Mouse (Mus musculus): Measurements from ENCODE around the gene Cpsf3. TPM values are rescaled to one million over a fixed set of nuclear protein-coding genes. Genes with fewer than 3 reads are reported as not detected.

Gene Cpsf3
- total RNA-seq, 2 experiments from 2014 or later = 94.2 to 156 TPM

GRCm38 (mm10) chr12:21288716-21289395, 3.7 kb downstream of the Cpsf3 start:
- ATAC-seq (replicated peaks; ENCODE audit: poor library complexity) = no peak

DNA sequence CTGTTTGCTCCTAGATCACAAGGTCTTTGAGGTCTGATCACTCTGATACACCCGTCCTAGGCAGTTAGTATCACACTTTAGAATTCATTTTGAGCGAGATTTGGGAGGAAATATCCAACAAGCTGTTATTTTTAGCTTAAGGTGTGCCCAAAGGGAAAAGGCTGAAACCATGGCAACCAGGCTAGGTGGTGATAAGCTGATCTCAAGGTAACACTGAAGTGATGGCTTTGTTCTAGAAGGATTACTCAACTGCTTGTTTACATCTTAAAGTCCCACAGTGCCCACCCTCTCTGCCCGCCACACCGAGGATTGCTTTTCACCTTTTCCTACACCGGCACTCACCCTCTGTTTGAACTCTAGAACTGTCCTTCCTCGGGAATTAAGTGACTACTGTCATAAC, 4.5 kb downstream of the Cpsf3 start:
- ATAC-seq (replicated peaks; ENCODE audit: poor library complexity) = no peak

- ATAC-seq (replicated peaks; ENCODE audit: poor library complexity) = no peak
Observed at GRCm38 (mm10) chr12:21298856-21299255, 13.7 kb downstream of the Cpsf3 start.

GRCm38 (mm10) chr12:21301324-21301723, 16.1 kb downstream of the Cpsf3 start:
- no peak for ATAC-seq (replicated peaks; ENCODE audit: poor library complexity)

GRCm38 (mm10) chr12:21301932-21302331, 16.7 kb downstream of the Cpsf3 start:
- ATAC-seq (replicated peaks; ENCODE audit: poor library complexity) = no peak

GRCm38 (mm10) chr12:21302361-21302783, 17.2 kb downstream of the Cpsf3 start:
- peak; percentile 85 for ATAC-seq (replicated peaks; ENCODE audit: poor library complexity)

GRCm38 (mm10) chr12:21305741-21306140, 20.6 kb downstream of the Cpsf3 start:
- ATAC-seq (replicated peaks; ENCODE audit: poor library complexity) = no peak

- no peak for ATAC-seq (replicated peaks; ENCODE audit: poor library complexity)
Observed at GRCm38 (mm10) chr12:21306721-21307120, 21.5 kb downstream of the Cpsf3 start.

GRCm38 (mm10) chr12:21312201-21312600, 27.0 kb downstream of the Cpsf3 start:
- ATAC-seq (replicated peaks; ENCODE audit: poor library complexity) = no peak

- peak; percentile 91 for ATAC-seq (replicated peaks; ENCODE audit: poor library complexity)
Observed at GRCm38 (mm10) chr12:21315923-21316868, 31.0 kb downstream of the Cpsf3 start, which contains the start of gene Iah1. Iah1 (plus strand) TSS chr12:21316389.

GRCm38 (mm10) chr12:21316869-21317265, 31.7 kb downstream of the Cpsf3 start:
- no peak for ATAC-seq (replicated peaks; ENCODE audit: poor library complexity)

DNA sequence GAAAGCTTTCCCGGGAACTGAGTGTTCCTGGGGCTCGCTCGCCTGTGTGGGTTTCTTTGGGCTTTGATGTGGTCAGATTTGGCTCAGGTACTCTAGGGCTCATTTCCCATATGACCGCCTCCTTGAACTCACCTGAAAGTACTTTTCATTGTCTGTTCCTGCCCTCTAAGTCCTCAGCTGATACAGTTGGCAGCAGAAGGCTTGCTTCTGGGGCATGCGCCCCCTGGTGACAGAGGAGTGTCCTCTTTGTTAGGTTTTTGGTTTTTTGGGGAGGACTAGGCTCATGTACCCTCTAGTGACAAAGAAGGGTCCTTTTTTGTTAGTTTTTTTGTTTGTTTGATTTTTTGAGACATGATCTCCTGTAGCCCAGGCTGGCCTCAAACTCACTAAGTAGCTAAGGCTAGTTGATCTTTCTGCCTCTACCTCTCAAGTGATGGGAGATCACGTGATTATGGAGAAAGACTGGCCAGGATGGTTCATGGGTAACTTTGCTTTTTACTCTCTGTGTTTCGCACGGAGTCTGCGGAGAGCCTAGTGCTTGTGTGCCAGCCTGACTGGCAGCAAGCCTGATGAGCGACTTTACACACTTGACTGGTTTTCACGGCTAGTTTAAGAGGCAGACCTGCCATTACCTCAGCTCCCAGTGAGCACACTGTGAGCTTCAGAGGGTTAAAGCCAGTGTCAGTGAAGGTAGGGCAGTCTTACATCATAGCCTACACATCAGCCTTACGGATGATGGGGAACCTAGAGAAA, 33.1 kb downstream of the Cpsf3 start:
- ATAC-seq (replicated peaks; ENCODE audit: poor library complexity) = peak; percentile 73

DNA sequence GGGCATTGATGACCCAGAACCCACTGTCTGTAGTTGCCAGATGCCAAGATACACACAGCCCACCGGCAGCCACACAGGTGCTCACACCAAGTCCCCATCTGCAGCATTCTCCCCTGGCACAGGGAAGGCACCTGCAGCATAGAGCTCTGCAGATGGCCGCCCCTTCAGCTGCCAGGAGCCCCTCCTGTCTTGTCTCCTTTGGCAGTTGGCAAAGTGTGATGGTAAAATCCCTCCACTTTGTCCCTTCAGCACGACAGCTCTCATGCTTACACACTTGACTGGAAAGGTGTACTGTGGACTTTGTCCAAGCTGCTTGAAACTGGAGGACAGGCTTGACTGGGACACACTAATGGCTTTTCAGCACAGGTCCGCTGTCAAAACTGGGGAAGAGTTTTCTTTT, 35.1 kb downstream of the Cpsf3 start:
- no peak for ATAC-seq (replicated peaks; ENCODE audit: poor library complexity)

DNA sequence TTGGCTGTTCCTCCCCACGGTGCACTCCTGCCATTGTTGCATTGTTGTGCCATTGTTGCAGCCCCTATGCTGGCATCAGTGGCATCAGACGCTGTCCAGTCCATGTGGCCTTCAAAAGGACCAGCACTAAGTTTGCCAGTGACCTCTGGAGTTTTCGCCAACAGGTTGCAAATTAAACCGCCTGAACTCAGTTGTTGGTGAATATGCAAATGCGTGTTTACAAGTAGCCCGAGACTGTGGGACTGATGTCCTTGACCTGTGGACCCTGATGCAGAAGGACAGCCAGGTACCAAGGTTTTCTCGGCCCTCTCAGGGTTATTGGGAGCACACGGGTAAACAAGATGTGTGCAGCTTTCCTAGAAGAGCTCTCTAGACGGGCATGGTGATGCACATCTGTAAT, 36.0 kb downstream of the Cpsf3 start:
- no peak for ATAC-seq (replicated peaks; ENCODE audit: poor library complexity)

- ATAC-seq (replicated peaks; ENCODE audit: poor library complexity) = no peak
Observed at GRCm38 (mm10) chr12:21322296-21322695, 37.1 kb downstream of the Cpsf3 start.

GRCm38 (mm10) chr12:21322856-21323255, 37.7 kb downstream of the Cpsf3 start:
- no peak for ATAC-seq (replicated peaks; ENCODE audit: poor library complexity)

- ATAC-seq (replicated peaks; ENCODE audit: poor library complexity) = no peak
Observed at GRCm38 (mm10) chr12:21324101-21324500, 38.9 kb downstream of the Cpsf3 start.

DNA sequence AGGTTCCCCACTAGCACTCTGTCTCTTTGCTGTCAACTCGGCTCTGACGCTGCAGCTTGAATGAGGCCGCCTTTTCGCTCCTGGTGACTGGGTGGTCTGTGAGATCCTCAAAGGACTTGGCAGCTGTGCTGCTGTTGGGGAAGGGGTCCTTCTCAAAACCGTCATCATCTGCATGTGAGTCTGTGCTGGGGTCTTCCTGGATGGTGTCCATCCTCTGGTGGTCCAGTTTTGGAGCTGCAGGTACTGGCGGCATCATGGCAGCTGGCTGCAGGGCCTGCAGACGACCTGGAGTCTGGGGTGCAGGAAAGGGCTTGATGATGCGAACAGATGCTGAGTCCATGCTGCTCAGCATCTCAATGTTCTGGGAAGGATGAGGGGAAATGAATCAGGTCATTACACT, 40.1 kb downstream of the Cpsf3 start:
- ATAC-seq (replicated peaks; ENCODE audit: poor library complexity) = no peak

- no peak for ATAC-seq (replicated peaks; ENCODE audit: poor library complexity)
Observed at GRCm38 (mm10) chr12:21326325-21326724, 41.1 kb downstream of the Cpsf3 start.

DNA sequence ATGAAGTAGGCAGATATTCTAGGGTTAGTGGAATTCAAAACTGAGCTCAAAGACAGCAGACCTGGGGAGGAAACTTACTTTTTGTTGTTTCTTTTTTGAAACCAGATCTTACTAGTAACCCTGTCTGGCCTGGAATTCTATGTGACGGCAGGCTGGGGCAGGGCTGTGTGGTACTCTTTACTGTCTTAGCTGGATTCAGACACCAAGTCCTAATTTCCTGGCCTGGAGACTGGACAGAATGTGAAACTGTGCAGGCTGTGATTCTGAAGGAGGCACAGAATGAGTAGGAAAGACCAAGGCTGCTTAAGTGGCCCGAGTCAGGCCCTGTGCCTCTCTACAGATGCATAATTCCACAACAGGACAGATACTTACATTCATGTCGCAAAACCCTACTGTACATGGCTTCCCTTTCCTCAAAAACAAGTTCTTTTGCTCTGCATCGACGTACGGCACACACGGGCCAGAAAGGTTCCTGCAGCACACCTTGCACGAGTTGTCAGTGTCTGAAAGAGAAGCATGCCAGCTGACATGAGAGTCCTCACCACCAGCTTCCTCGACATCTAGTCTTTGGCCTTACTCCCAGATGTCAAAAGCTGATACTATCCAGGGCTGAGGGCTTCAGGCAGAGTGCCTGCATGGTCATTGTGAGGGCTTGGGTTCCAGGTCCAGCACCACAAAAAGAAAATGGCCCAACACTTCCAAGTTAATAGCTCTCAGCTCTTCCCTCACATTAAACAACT, 44.6 kb downstream of the Cpsf3 start:
- ATAC-seq (replicated peaks; ENCODE audit: poor library complexity) = no peak

All from megakaryocyte progenitor cell, adult 5-6 weeks (primary cell).